Mouse (Mus musculus) heart, embryonic 15.5 days (tissue): ENCODE measurements around the gene Hist1h2af. TPM values are rescaled to one million over a fixed set of nuclear protein-coding genes. Genes with fewer than 3 reads are reported as not detected.
"Not testable (repeated sequence)": the region's sequence is repeated elsewhere in the genome, so short reads cannot be mapped to it uniquely, and the experiment has no call there.

ENCODE experiments used
- ATAC-seq: fragments of 200-750 bp; cut with Nextera tagmentation; replicated peaks from 2 replicates; pipeline ENCODE4 v1.8.0; 2017; ENCODE audit warnings: low read depth, moderate TSS enrichment; ENCODE audit not compliant: insufficient number of reproducible peaks, insufficient read depth, low FRiP score
- H3K27ac ChIP-seq: fragments of 300-500 bp; sonication (generic); 2 replicates; pipeline ENCODE4 v1.5.1; 2015; ENCODE audit warnings: mild to moderate bottlenecking, inconsistent platforms
- H3K27me3 ChIP-seq: fragments of 300-500 bp; sonication (generic); 2 replicates; pipeline ENCODE4 v1.6.1; 2015; ENCODE audit warnings: inconsistent platforms
- H3K36me3 ChIP-seq: fragments of 300-500 bp; sonication (generic); 2 replicates; pipeline ENCODE4 v1.6.1; 2015; ENCODE audit warnings: mild to moderate bottlenecking, inconsistent platforms
- H3K4me1 ChIP-seq: fragments of 300-500 bp; sonication (generic); replicated peaks from 2 replicates; pipeline ENCODE4 v1.6.1; 2015; ENCODE audit warnings: inconsistent platforms
- H3K4me2 ChIP-seq: fragments of 300-500 bp; sonication (generic); 2 replicates; pipeline ENCODE4 v1.6.1; 2015; ENCODE audit warnings: inconsistent platforms, mild to moderate bottlenecking, moderate library complexity
- H3K4me3 ChIP-seq: fragments of 300-500 bp; sonication (generic); 2 replicates; pipeline ENCODE4 v1.5.1; 2015; ENCODE audit warnings: mild to moderate bottlenecking, inconsistent platforms
- H3K9ac ChIP-seq: fragments of 300-500 bp; sonication (generic); 2 replicates; pipeline ENCODE4 v1.6.1; 2015; ENCODE audit warnings: mild to moderate bottlenecking, inconsistent platforms
- H3K9me3 ChIP-seq: fragments of 300-500 bp; sonication (generic); replicated peaks from 2 replicates; pipeline ENCODE4 v1.6.1; 2016; ENCODE audit warnings: inconsistent platforms
- WGBS: fragments of 180-500 bp; shearing (Covaris S2); methylation state at CpG from one replicate; pipeline ENCODE4 v1.1.7; 2015; ENCODE audit warnings: mixed read lengths; 5-methylcytosine and 5-hydroxymethylcytosine counted together
- polyA plus RNA-seq: library from polyadenylated mRNA; unstranded; fragments of >200 nt; fragmentation: Nextera tagmentation; extraction: Ambion mirVana; gene quantifications from 2 replicates; pipeline ENCODE4 v1.2.1, GENCODE M21; 2015

Gene Hist1h2af
- 2.2 and 2.6 TPM in 2 replicates for polyA plus RNA-seq

DNA sequence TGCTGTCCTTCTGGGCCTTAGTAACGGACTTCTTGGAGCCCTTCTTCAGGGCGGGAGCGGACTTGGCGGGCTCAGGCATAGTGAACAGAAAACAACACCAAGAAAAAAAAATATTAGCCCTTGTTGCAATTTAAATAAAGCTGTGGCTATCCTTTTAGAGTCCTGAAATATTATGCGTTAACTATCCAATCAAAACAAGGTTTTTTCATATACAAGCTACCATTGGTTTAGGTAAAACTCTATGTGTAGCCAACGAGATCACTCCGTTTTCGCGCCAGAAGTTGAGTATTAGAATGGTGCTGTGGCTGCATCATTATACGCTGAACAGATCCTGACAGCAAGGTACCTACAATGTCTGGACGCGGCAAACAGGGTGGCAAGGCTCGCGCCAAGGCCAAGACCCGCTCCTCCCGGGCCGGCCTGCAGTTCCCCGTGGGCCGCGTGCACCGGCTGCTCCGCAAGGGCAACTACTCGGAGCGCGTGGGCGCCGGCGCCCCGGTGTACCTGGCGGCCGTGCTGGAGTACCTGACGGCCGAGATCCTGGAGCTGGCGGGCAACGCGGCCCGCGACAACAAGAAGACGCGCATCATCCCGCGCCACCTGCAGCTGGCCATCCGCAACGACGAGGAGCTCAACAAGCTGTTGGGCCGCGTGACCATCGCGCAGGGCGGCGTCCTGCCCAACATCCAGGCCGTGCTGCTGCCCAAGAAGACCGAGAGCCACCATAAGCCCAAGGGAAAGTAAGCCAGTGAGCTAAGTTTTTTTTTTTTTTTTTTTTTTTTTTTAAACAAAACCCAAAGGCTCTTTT is at the start of gene Hist1h2af:
Gene Hist1h2af (plus strand): TSS at position 347 of the 808 bp plus-strand sequence.
- not testable (repeated sequence) for H3K9me3 ChIP-seq, H3K36me3 ChIP-seq, H3K27me3 ChIP-seq, ATAC-seq
- peak within 1 kb of the TSS; percentile 92 for H3K27ac ChIP-seq
- peak within 1 kb of the TSS; percentile 79 for H3K4me2 ChIP-seq
- peak within 1 kb of the TSS; percentile 56 for H3K4me3 ChIP-seq
- peaks cover 39% of the 10 kb centered on the region for H3K4me1 ChIP-seq
- WGBS = under 1% methylated on average over 25 of the region's 53 CpGs
- peak within 1 kb of the TSS; percentile 59 for H3K9ac ChIP-seq

DNA sequence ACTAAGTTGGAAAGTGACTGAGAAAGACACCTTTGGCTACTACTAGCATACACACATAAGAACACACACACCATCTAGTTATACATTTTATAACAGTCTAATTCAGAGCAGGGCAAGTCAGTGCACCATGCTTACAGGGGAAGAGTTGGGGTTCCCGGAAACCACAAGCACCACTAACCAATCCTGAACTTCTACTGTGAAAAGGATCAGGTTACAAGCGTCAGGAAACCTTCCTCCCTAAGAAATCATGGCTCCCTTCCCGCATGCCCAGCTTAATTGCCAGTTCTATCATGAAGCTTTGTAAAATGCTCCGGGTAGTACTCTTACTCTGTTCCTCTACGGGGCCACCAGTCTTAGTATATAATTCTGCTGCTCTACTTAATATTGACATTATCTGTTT is 48.4 kb upstream of the Hist1h2af start:
- Histone ChIP-seq H3K4me1 (0 out of 2 replicates have a peak, but pooled peaks cover 6% of the 10 kb centered on the region), H3K9me3 (no peaks in the 10 kb centered on the region), H3K4me3 (no peak overlapping the region), H3K27ac (no peak overlapping the region), H3K36me3 (no peaks in the 10 kb centered on the region), H3K9ac (no peak overlapping the region), H3K4me2 (no peak overlapping the region), H3K27me3 (no peaks in the 10 kb centered on the region; the same call in 1 of the 2 replicates)
- no peak for ATAC-seq
- WGBS = 43% methylated on average over 5 of the region's 5 CpGs

DNA sequence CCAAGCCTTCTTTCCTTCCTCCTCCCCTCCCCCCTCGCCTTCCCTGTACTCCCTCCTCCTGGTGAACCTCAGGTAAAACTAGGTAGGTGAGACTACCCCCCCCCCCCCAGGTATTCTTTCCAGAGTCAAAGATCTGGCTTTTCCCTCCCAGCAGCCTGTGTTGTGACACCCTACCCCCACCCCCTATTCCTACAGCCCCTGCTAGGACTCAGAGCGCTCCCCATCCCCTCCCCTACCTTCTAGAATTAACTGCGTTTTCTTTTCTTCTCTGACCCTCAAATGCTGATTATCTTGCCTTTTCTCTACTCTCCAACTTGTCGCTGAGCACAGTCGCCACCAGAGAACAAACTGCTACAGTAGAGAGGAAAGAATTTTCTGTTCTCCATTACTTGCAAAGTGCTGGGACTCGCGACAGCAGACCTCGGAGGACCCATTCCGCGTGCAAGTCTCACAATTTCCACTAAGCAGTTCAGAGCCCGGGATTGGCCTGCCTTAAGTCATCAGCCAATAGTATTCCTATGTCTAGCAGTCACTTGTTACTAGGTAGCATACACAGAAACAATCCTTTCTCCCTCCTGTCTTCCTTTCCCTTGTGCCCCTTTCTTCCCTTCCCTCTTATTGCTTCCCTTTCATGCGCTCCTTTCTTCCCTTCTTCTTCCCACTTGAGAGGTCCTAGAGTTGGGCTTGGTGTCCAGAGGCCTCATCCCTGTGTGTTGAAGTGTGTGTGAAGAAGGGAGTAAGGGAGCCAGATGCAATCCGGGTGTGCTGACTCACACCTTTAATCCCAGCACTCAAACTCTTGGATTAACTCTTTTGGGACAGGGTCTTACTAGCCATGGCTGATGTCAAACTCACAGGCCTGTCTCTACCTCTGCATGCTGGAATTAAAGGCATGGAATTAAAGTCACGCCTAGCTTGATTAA is 45.0 kb upstream of the Hist1h2af start, which contains the start of gene Btn2a2:
Gene Btn2a2 (minus strand): TSS at position 458 of the 923 bp plus-strand sequence.
- peak; percentile 88 for ATAC-seq
- H3K4me2 ChIP-seq = peak within 1 kb of the TSS; percentile 70
- H3K4me3 ChIP-seq = peak within 1 kb of the TSS; percentile 47
- no peak within 1 kb of the TSS for H3K9ac ChIP-seq
- H3K9me3 ChIP-seq = no peaks in the 10 kb centered on the region
- H3K36me3 ChIP-seq = no peaks in the 10 kb centered on the region
- H3K27me3 ChIP-seq = no peaks in the 10 kb centered on the region; the same call in 1 of the 2 replicates
- peaks cover 19% of the 10 kb centered on the region for H3K4me1 ChIP-seq
- 5% methylated on average over 14 of the region's 14 CpGs for WGBS
- H3K27ac ChIP-seq = no peak within 1 kb of the TSS

DNA sequence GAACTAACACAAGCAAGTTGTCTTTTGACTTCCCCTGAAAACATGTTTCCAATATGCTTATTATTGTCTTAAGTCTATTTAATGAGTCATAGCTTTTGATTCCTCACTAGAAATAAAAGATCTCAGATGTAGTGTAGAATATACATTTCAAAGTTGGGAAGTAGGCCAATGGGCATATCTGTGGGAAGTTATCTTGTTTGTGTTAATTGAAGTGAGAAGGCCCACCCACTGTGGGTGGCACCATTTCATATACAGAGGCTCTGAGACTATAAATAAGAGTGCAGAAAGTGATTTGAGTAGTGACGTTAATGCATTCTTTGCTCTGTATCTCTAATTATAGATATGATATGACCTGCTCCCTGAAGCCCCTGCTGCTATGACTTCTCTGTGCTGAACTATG is 42.8 kb upstream of the Hist1h2af start:
- ATAC-seq = no peak
- no peaks in the 10 kb centered on the region for H3K9me3 ChIP-seq
- H3K27me3 ChIP-seq = no peaks in the 10 kb centered on the region; the same call in 1 of the 2 replicates
- H3K9ac ChIP-seq = no peak overlapping the region
- H3K4me2 ChIP-seq = no peak overlapping the region
- H3K4me1 ChIP-seq = peaks cover 21% of the 10 kb centered on the region
- H3K4me3 ChIP-seq = no peak overlapping the region
- WGBS = 23% methylated on average over 1 of the region's 1 CpGs
- no peaks in the 10 kb centered on the region for H3K36me3 ChIP-seq
- no peak overlapping the region for H3K27ac ChIP-seq

DNA sequence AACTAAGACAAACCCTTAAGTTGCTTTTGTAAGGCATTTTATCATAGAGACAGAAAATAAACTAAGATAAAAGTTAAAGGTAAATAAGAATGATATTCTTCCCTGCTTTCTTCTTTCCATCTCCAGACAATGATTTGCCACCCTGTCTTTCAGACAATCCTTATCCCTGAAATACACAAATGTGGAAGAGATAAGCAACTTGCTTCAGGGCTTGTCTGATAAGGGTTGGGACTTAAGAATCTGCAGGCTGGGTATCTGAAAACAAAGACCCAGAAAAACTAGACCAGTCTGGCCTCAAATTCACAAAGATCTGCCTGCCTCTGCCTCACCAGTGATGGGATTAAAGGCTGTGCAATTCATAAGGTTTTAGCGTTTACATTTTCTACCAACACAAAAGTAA is 42.4 kb upstream of the Hist1h2af start:
- 11% methylated on average over 1 of the region's 1 CpGs for WGBS

DNA sequence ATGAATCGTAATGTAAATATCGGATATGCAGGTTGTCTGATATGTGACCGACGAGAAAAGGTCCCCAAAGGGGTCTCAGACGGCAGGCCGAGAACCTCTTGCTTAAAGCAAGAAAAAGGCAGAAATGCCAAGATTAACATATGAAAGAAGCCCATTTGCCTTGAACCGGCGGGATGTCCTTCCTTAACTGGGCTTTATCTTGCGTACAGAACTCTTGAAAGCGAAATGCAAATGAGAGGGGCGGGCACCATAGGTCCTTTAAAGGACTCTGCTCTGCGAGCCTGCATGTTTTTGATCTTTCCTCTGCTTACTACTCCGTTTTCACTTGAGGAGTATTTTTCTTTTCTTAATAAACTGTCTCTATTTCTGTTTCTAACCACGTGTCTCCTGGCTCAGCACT is 41.7 kb upstream of the Hist1h2af start:
- no peaks in the 10 kb centered on the region for H3K9me3 ChIP-seq
- H3K4me1 ChIP-seq = peaks cover 21% of the 10 kb centered on the region
- 8% methylated on average over 14 of the region's 14 CpGs for WGBS
- H3K4me3 ChIP-seq = peak overlapping the region; percentile 49
- no peaks in the 10 kb centered on the region; the same call in 1 of the 2 replicates for H3K27me3 ChIP-seq
- H3K4me2 ChIP-seq = peak overlapping the region; percentile 61
- ATAC-seq = no peak
- H3K27ac ChIP-seq = no peak overlapping the region
- no peaks in the 10 kb centered on the region for H3K36me3 ChIP-seq
- peak overlapping the region; percentile 52 for H3K9ac ChIP-seq

More for the DNA sequence above, 42.4 kb upstream of the Hist1h2af start:
- Histone ChIP-seq H3K4me3 (no peak overlapping the region), H3K9ac (no peak overlapping the region), H3K9me3 (no peaks in the 10 kb centered on the region), H3K4me1 (peaks cover 21% of the 10 kb centered on the region), H3K27ac (no peak overlapping the region), H3K36me3 (no peaks in the 10 kb centered on the region), H3K27me3 (no peaks in the 10 kb centered on the region; the same call in 1 of the 2 replicates), H3K4me2 (no peak overlapping the region)
- no peak for ATAC-seq

DNA sequence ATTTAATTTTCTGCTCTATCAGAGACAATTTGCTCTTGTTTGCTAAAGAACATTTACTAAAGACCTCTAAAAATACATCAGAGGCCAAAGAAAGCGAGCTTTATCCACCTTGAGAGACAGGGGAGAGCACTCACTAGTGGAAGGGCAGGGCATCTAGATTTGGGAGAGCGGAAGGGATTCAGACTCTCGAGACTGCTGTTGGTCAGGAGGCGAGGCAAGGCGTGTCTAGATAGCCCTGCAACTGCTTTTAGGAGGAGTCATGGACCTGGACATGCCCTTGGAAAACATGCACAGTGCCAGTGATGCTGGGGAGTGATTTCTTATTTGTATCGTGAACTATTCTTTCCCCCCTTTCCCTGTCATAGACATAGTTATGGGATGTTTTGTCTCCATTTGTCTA is 38.2 kb upstream of the Hist1h2af start:
- no peak overlapping the region for H3K4me3 ChIP-seq
- H3K36me3 ChIP-seq = no peaks in the 10 kb centered on the region
- WGBS = 68% methylated on average over 6 of the region's 6 CpGs
- ATAC-seq = no peak
- no peak overlapping the region for H3K27ac ChIP-seq
- H3K9me3 ChIP-seq = no peaks in the 10 kb centered on the region
- H3K9ac ChIP-seq = no peak overlapping the region
- H3K4me1 ChIP-seq = peaks cover 24% of the 10 kb centered on the region
- H3K4me2 ChIP-seq = no peak overlapping the region
- no peaks in the 10 kb centered on the region for H3K27me3 ChIP-seq

DNA sequence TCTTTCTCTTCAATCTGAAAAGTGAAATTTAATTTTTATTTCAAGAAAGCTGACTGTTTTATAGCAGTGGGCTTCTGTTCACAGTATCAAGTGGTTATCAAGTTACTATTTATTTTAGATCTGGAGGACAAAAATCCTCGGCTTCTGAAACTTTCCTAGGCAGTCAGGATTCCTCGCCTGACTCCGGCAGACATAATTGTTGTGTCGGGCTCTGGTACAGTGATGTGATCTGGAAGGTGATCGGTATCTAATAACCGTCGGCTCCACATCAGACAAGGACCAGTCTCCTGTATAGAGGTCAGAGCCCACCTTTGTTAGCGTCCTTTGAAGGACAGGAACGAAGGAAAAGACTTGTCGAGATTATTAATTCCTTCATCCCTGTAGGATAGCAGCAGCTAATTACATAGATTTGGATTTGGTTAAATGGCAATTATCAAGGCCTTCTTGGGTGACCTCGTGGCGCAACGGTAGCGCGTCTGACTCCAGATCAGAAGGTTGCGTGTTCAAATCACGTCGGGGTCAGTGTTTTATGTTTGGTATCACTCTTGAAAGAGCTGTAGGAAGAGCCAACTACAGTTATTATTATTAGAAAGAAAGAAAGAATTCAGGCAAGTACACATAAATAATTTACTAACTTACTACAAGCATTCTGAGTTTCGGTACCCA is 35.9 kb upstream of the Hist1h2af start:
- Histone ChIP-seq H3K4me3 (peak overlapping the region; percentile 42), H3K9me3 (no peaks in the 10 kb centered on the region), H3K27me3 (no peaks in the 10 kb centered on the region), H3K36me3 (no peaks in the 10 kb centered on the region), H3K27ac (no peak overlapping the region), H3K4me1 (peaks cover 16% of the 10 kb centered on the region; the same call in 1 of the 2 replicates), H3K4me2 (peak overlapping the region; percentile 58), H3K9ac (no peak overlapping the region)
- no peak for ATAC-seq
- 11% methylated on average over 19 of the region's 19 CpGs for WGBS

DNA sequence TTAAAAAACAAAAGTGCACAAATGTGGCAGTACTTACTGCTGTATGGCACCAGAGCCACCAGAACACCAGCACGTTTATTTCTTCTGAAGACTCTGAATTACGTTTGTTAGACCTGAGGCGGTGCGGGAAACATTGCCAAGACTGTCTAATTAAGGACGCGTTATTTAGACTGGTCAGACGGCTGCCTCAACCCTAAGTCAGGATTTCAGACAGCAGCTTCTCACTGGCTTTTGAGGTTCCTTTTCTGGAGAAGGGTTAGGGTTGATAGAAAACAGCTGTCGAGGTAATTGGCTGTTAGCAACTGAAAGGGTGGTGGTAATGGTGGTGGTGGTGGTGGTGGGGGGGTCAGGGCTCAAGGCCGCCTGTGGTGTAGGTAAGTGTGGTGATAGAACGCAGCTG is 35.1 kb upstream of the Hist1h2af start:
- Histone ChIP-seq H3K27me3 (no peaks in the 10 kb centered on the region), H3K27ac (no peak overlapping the region), H3K4me1 (peaks cover 14% of the 10 kb centered on the region; the same call in 1 of the 2 replicates), H3K9ac (no peak overlapping the region), H3K9me3 (no peaks in the 10 kb centered on the region), H3K4me3 (peak overlapping the region; percentile 42), H3K4me2 (peak overlapping the region; percentile 58), H3K36me3 (no peaks in the 10 kb centered on the region)
- ATAC-seq = no peak
- WGBS = 8% methylated on average over 10 of the region's 10 CpGs

DNA sequence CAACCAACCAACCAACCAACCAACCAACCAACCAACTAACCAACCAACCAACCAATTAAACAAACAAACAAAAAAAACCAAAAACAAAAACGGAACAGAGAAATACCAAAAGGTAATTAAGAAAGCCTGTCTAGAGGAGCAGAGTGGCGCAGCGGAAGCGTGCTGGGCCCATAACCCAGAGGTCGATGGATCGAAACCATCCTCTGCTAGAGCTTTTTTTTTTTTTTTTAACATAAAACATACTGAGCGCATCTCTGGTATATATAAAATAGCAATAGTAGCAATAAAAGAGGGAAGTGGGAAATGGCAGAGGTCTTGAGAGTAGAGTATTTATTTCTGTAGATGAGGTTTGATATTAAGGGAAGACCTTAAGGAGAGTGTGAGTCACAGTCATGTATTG is 33.8 kb upstream of the Hist1h2af start:
- peaks cover 14% of the 10 kb centered on the region for H3K4me1 ChIP-seq
- ATAC-seq = no peak

More for the DNA sequence above, 33.8 kb upstream of the Hist1h2af start:
- H3K36me3 ChIP-seq = no peaks in the 10 kb centered on the region
- H3K4me3 ChIP-seq = no peak overlapping the region
- H3K27ac ChIP-seq = no peak overlapping the region
- H3K9ac ChIP-seq = no peak overlapping the region
- 26% methylated on average over 7 of the region's 7 CpGs for WGBS
- H3K4me2 ChIP-seq = no peak overlapping the region
- no peaks in the 10 kb centered on the region for H3K27me3 ChIP-seq
- H3K9me3 ChIP-seq = no peaks in the 10 kb centered on the region
